Mouse (Mus musculus) limb, embryonic 15.5 days (tissue): ENCODE results near the gene Traf7. TPM values are rescaled to one million over a fixed set of nuclear protein-coding genes. Genes with fewer than 3 reads are reported as not detected.

Experiments
- ATAC-seq: fragments of 200-750 bp; cut with Nextera tagmentation; 2 replicates; pipeline ENCODE4 v1.8.0; 2017; ENCODE audit warnings: low read depth, moderate TSS enrichment; ENCODE audit not compliant: insufficient number of reproducible peaks, low FRiP score, low TSS enrichment
- H3K27ac ChIP-seq: fragments of 300-500 bp; sonication (generic); 2 replicates; pipeline ENCODE4 v1.5.1; 2015; ENCODE audit warnings: moderate library complexity, mild to moderate bottlenecking, inconsistent platforms
- H3K27me3 ChIP-seq: fragments of 300-500 bp; sonication (generic); 2 replicates; pipeline ENCODE4 v1.6.1; 2015; ENCODE audit warnings: inconsistent platforms
- H3K36me3 ChIP-seq: fragments of 300-500 bp; sonication (generic); 2 replicates; pipeline ENCODE4 v1.6.1; 2015; ENCODE audit warnings: inconsistent platforms
- H3K4me1 ChIP-seq: fragments of 300-500 bp; sonication (generic); 2 replicates; pipeline ENCODE4 v1.6.1; 2015; ENCODE audit warnings: inconsistent platforms
- H3K4me2 ChIP-seq: fragments of 300-500 bp; sonication (generic); 2 replicates; pipeline ENCODE4 v1.6.1; 2015; ENCODE audit warnings: mild to moderate bottlenecking, inconsistent platforms
- H3K4me3 ChIP-seq: fragments of 300-500 bp; sonication (generic); 2 replicates; pipeline ENCODE4 v1.5.1; 2015; ENCODE audit warnings: mild to moderate bottlenecking, inconsistent platforms
- H3K9ac ChIP-seq: fragments of 300-500 bp; sonication (generic); 2 replicates; pipeline ENCODE4 v1.6.1; 2015; ENCODE audit warnings: inconsistent platforms
- H3K9me3 ChIP-seq: fragments of 300-500 bp; sonication (generic); 2 replicates; pipeline ENCODE4 v1.6.1; 2016; ENCODE audit warnings: inconsistent platforms
- WGBS: fragments of 180-500 bp; shearing (Covaris S2); methylation state at CpG from one replicate; pipeline ENCODE4 v1.1.7; 2015; 5-methylcytosine and 5-hydroxymethylcytosine counted together
- polyA plus RNA-seq: library from polyadenylated mRNA; unstranded; fragments of >200 nt; fragmentation: Nextera tagmentation; extraction: Ambion mirVana; gene quantifications from 2 replicates; pipeline ENCODE4 v1.2.1, GENCODE M21; 2015

Gene Traf7
- polyA plus RNA-seq, 1 experiment from 2014 or later = 89.8 TPM

DNA sequence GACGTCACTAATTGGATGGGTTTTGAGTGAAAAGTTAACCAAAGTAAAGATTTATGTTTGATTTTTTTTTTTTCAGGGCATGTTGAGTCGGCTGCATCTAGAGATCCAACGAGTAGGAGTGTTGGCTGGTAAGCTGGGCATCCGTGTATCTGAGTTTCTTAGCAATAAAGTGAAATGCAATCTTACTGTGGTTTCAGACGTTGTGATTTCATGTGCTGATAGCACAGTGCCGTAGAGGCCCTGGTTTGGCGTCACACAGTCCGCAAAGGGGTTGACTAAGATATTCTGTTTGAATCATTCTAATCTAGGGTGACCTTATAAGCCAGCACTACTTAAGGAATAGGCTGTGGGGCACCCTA is 801 bp upstream of the Traf7 start:
- peaks cover 62% of the 10 kb centered on the region for H3K4me1 ChIP-seq
- no peaks in the 10 kb centered on the region for H3K9me3 ChIP-seq
- H3K36me3 ChIP-seq = peaks cover 10% of the 10 kb centered on the region; the same call in 1 of the 2 replicates
- no peak for ATAC-seq
- under 1% methylated on average over 8 of the region's 8 CpGs for WGBS
- H3K4me2 ChIP-seq = peak overlapping the region; percentile 64
- peak overlapping the region; percentile 94 for H3K4me3 ChIP-seq
- peak overlapping the region; percentile 81 for H3K27ac ChIP-seq
- H3K9ac ChIP-seq = peak overlapping the region; percentile 55
- H3K27me3 ChIP-seq = no peaks in the 10 kb centered on the region

DNA sequence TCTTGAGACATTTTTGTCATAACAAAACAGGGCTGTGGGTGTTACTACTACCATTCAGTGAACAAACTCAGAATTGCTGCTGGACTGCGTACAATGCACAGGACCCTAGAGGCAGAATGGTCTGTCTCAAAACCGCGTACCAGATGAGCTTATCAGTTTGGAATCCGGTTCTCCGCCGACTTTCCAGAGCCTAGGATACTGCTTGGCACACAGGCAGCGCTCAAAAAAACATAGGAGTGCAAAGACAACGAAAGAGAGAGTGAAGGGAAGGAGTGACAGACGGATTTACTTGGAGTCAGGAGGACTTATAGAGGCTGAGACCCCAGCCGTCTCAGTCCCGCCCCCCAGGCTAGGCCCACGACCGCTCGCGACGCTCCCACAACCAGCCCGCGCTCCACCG is 423 bp downstream of the Traf7 start:
- H3K4me1 ChIP-seq = peaks cover 50% of the 10 kb centered on the region
- WGBS = under 1% methylated on average over 19 of the region's 19 CpGs

DNA sequence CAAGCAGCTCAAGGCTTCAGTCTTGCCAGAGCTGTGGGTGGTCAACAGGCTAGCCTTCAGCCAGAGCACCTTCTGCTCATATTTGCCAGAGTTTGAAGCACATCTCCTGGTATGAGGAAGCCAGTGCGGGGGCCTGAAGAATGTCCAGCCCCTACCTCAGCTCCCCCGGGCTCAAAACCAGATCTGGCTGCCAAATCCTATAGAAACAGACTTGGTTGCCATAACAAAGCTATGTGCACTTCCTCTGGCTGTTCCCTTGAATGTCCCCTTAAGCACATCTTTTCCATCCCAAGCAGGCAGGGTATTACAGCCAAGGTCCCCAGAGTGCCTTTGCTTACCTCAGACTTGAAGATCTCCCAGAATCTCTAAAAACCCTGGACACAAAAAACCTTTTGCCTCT is 3.0 kb downstream of the Traf7 start:
- Histone ChIP-seq H3K27ac (peak overlapping the region; percentile 79), H3K4me2 (no peak overlapping the region), H3K36me3 (peaks cover 12% of the 10 kb centered on the region), H3K9ac (0 out of 2 replicates have a peak overlapping the region, but pooled peaks have one; percentile 24), H3K27me3 (no peaks in the 10 kb centered on the region), H3K4me3 (no peak overlapping the region), H3K9me3 (no peaks in the 10 kb centered on the region), H3K4me1 (peaks cover 27% of the 10 kb centered on the region)
- 52% methylated on average over 2 of the region's 2 CpGs for WGBS
- ATAC-seq = no peak

More for the DNA sequence above, 423 bp downstream of the Traf7 start:
- Histone ChIP-seq H3K27me3 (no peaks in the 10 kb centered on the region), H3K4me2 (peak overlapping the region; percentile 53), H3K9ac (peak overlapping the region; percentile 95), H3K27ac (peak overlapping the region; percentile 93), H3K9me3 (no peaks in the 10 kb centered on the region), H3K4me3 (peak overlapping the region; percentile 94), H3K36me3 (peaks cover 10% of the 10 kb centered on the region; the same call in 1 of the 2 replicates)
- ATAC-seq = no peak

DNA sequence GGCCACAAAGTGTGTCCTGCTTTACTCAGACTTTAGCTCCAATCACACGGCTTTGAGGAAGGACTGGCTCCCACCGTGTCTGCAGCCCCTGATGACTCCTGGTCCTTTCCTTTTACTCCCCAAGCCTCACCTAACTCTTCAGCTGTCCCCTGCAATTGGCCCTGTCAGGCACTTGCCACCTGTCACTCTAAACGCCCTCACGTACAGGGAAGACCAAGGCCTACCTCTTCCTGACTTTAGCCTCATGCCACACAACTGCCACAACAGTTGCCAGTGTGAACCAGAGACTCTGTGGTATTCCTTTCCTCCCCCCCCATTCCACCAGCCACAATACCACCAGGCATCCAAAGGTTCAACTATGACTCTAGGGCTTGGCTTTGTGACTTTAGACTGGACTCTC is 7.3 kb downstream of the Traf7 start:
- H3K4me3 ChIP-seq = no peak overlapping the region
- peaks cover 46% of the 10 kb centered on the region for H3K36me3 ChIP-seq
- peaks cover 6% of the 10 kb centered on the region for H3K4me1 ChIP-seq
- no peak overlapping the region for H3K9ac ChIP-seq
- ATAC-seq = no peak
- no peaks in the 10 kb centered on the region for H3K27me3 ChIP-seq
- H3K4me2 ChIP-seq = no peak overlapping the region
- H3K9me3 ChIP-seq = no peaks in the 10 kb centered on the region
- H3K27ac ChIP-seq = no peak overlapping the region
- 78% methylated on average over 4 of the region's 4 CpGs for WGBS

DNA sequence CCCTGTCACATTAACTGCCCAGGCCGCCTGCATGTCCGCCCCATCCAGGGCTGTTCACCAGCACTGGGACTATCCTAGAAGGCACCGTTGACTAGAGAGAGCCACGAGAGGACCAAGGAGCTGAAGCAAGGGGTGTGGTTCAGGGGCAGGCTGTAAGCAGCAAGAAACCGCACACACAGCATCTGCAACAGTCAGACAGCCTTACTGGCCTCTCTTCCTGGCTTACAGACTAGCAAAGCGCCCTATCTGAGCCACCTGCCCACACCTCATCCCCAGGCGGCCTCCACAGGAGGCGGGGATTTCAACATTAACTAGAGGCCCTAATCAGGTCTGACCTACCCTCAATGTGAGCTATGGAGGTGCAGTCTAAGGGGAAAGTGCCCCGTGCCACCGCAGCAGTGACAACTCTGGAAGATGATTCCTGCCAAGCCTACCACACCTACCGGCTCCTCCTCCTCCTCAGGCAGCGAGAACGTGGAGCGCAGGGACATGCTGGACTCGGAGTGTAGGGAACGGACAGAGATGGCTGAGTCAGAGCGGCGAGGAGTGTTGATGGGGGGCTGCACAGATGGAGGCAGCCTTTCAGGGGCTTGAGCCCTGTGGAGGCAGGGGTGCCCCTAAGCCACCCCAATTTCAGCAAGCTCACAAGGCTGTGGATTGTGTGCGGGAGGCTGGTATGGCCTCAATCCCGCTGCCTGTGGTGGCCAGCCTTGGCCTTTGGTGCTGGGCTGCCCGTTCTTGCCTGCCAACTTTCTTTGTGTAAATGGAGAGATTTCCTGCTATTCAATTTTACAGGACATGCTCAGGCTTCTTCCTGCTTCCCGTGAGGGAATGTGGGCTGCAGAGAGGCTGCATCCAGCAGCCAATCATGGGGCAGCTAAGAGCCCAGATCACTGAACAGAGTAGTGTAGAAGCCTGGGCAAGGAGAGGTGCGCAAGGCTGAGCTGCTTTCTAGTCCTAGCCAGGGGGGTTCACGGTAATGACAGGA is 13.2 kb downstream of the Traf7 start:
- 85% methylated on average over 24 of the region's 24 CpGs for WGBS
- ATAC-seq = no peak
- no peak overlapping the region for H3K9ac ChIP-seq
- no peak overlapping the region for H3K4me2 ChIP-seq
- H3K4me3 ChIP-seq = no peak overlapping the region
- no peaks in the 10 kb centered on the region for H3K9me3 ChIP-seq
- H3K36me3 ChIP-seq = peaks cover 92% of the 10 kb centered on the region
- H3K27ac ChIP-seq = peak overlapping the region; percentile 55; the same call in 1 of the 2 replicates
- H3K4me1 ChIP-seq = no peaks in the 10 kb centered on the region
- H3K27me3 ChIP-seq = no peaks in the 10 kb centered on the region

DNA sequence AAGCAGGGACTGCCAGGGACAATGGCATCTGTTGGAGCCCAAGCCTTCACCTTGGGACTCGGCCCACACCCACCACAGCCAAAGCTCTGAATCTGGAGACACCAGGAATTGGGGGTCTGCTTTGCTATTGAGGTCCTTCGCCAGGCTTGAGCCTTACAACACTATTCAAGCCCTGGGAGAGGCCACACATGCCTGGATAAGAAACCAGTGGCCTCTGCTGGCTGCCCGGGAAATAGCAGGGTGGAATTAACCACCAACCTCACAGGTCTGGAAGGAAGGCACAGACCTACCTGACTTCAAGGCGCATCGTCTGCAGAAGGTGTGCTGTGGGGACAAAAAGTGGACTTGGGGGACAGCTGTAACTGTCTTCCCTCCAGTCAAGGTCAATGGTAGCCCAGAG is 14.1 kb downstream of the Traf7 start:
- Histone ChIP-seq H3K36me3 (peaks cover 96% of the 10 kb centered on the region), H3K4me3 (no peak overlapping the region), H3K27me3 (no peaks in the 10 kb centered on the region), H3K9me3 (no peaks in the 10 kb centered on the region), H3K9ac (no peak overlapping the region), H3K4me1 (no peaks in the 10 kb centered on the region), H3K27ac (no peak overlapping the region), H3K4me2 (no peak overlapping the region)
- no peak for ATAC-seq
- 46% methylated on average over 5 of the region's 5 CpGs for WGBS

DNA sequence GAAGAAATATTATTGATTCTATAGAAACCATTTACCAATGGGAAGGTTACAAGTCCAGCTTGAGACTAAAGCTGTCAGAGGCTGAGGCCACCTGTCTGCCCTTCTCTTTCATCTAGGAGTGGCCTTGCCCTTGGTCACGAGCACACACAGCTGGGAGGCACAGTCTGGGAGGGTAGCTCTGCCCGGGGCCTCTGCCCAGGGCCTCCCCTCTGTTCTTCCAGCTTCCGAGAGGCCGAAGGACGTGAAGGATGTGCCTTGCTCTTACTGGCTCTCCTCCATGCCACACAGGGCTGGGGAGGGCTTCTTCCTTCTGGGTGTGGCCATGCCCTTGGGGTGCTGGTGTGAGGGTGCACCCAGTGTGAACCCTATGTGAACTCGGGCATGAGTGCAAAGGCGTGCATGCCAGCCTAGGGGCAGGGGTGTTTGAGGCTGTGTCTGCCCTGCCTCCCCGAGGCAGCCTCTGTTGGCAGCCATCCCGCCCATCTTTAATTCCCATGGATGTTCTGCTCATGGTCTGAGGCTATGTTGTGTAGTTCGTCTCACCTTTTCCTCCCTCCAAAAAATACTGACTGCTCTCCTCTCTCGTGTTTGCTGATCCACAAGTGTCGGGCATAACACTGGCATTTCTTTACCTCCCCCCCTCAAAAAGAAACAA is 19.8 kb downstream of the Traf7 start:
- Histone ChIP-seq H3K36me3 (peaks cover 70% of the 10 kb centered on the region), H3K4me1 (peaks cover 15% of the 10 kb centered on the region), H3K4me2 (no peak overlapping the region), H3K9ac (no peak overlapping the region), H3K4me3 (no peak overlapping the region), H3K9me3 (no peaks in the 10 kb centered on the region), H3K27ac (0 out of 2 replicates have a peak overlapping the region, but pooled peaks have one; percentile 18), H3K27me3 (no peaks in the 10 kb centered on the region)
- no peak; the same call in 1 of the 2 replicates for ATAC-seq
- WGBS = 66% methylated on average over 12 of the region's 12 CpGs

DNA sequence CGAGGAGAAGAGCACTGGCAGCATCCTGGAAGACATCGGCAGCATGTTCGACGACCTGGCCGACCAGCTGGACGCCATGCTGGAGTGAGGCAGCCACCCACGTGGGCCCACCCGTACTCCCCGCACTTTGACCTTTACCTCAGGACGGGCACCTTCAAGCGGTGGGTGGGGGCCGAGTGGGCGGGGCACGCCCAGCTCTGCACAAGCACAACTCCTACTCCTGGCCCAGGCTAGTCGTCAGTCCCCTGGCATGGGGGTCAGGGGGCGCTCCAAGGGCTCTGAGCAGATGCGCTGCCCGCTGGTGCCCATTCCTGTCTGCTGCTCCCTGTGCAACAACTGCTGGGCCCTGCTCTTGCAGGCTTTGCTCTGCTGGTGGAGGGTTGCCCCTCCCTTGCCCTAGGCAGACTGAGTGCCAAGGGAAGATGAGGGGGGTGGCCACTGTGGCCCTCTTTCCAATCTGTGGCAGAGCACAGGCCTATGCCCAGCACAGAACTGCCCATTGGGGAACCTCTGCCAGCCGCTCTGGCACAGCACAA is 20.5 kb downstream of the Traf7 start:
- H3K9me3 ChIP-seq = no peaks in the 10 kb centered on the region
- H3K4me2 ChIP-seq = no peak overlapping the region
- ATAC-seq = no peak
- H3K27ac ChIP-seq = no peak overlapping the region
- H3K36me3 ChIP-seq = peaks cover 69% of the 10 kb centered on the region
- H3K9ac ChIP-seq = no peak overlapping the region
- no peak overlapping the region for H3K4me3 ChIP-seq
- 47% methylated on average over 19 of the region's 19 CpGs for WGBS
- H3K27me3 ChIP-seq = no peaks in the 10 kb centered on the region
- peaks cover 17% of the 10 kb centered on the region for H3K4me1 ChIP-seq

DNA sequence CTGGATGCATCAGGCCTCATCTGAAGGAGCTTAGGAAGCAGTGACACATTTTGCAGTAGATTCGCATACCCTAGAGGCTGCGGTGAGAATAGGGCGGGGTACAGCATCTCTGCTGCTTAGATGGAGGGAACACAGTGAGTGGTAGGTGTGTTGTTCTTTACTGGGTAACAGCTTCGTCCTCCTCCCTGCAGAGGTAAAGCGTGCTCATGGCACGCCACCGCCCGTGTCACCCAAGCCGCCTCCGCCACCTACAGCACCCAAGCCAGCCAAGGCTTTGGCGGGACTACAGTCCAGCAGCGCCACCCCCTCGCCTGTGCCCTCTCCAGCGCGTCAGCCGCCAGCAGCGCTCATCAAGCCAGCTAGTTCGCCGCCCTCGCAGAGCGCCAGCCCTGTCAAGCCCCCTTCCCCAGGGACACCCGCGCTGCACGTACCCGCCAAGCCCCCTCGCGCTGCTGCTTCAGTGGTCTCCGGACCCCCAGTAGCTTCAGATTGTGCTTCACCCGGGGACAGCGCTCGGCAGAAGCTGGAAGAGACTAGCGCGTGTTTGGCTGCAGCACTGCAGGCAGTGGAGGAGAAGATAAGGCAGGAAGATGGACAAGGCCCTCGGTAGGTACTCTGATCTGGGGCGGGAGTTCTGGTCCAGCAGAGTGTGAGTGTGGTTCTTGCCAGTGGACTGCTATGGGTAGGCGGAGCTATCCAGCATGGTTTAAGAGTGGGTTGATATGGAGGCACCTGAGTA is 21.2 kb downstream of the Traf7 start:
- H3K4me1 ChIP-seq = peaks cover 20% of the 10 kb centered on the region
- H3K36me3 ChIP-seq = peaks cover 62% of the 10 kb centered on the region
- no peak overlapping the region for H3K9ac ChIP-seq
- no peak overlapping the region for H3K4me3 ChIP-seq
- H3K4me2 ChIP-seq = peak overlapping the region; percentile 22
- 35% methylated on average over 36 of the region's 36 CpGs for WGBS
- no peak overlapping the region for H3K27ac ChIP-seq
- H3K27me3 ChIP-seq = no peaks in the 10 kb centered on the region
- no peak for ATAC-seq
- no peaks in the 10 kb centered on the region for H3K9me3 ChIP-seq

DNA sequence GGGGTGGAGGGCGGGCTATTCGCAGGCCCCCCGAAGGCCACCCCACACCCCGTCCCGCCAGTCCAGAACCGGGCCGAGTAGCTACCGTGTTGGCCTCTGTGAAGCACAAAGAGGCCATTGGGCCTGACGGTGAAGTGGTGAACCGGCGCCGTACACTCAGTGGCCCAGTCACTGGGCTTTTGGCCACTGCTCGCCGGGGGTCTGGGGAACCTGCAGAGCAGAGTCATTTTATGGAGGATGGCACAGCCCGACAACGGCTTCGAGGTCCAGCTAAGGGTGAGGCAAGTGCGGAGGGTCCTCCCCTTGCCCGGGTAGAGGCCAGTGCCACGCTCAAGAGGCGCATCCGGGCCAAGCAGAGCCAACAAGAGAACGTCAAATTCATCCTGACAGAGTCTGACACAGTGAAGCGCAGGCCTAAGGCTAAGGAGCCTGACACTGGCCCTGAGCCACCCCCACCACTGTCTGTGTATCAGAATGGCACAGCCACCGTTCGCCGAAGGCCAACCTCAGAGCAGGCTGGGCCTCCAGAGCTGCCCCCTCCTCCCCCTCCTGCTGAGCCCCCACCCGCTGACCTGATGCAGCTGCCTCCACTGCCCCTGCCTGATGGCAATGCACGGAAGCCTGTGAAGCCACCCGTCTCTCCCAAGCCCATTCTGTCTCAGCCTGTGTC is 22.3 kb downstream of the Traf7 start:
- WGBS = 92% methylated on average over 30 of the region's 30 CpGs
- H3K36me3 ChIP-seq = peaks cover 52% of the 10 kb centered on the region
- no peak for ATAC-seq

DNA sequence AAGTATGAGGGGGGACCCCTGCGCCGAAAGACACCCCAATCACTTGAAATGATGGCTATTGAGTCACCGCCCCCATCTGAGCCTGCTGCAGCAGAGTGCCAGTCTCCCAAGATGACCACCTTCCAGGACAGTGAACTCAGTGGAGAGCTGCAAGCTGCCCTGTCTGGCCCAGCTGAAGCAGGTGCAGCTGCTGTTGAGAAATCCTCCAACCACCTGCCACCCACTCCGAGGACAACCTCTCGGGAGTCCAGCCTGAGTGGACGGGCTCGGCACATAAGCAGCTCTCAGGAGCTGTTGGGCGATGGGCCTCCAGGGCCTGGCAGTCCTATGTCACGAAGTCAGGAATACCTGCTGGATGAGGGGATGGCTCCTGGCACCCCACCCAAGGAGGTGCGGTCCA is 23.7 kb downstream of the Traf7 start:
- Histone ChIP-seq H3K4me3 (no peak overlapping the region), H3K27ac (no peak overlapping the region), H3K4me1 (peaks cover 20% of the 10 kb centered on the region), H3K9me3 (no peaks in the 10 kb centered on the region), H3K27me3 (no peaks in the 10 kb centered on the region), H3K36me3 (peaks cover 38% of the 10 kb centered on the region), H3K9ac (no peak overlapping the region), H3K4me2 (no peak overlapping the region)
- WGBS = 89% methylated on average over 10 of the region's 10 CpGs
- no peak for ATAC-seq

More for the DNA sequence above, 22.3 kb downstream of the Traf7 start:
- Histone ChIP-seq H3K4me1 (peaks cover 20% of the 10 kb centered on the region), H3K4me2 (no peak overlapping the region), H3K9ac (no peak overlapping the region), H3K27me3 (no peaks in the 10 kb centered on the region), H3K9me3 (no peaks in the 10 kb centered on the region), H3K27ac (no peak overlapping the region), H3K4me3 (no peak overlapping the region)
